Mouse (Mus musculus) urinary bladder, postnatal 10 days (tissue): Measurements from ENCODE around the gene Tmem204.

Experiments
- DNase-seq: peaks from one replicate; pipeline ENCODE4 v3.0.0; 2022; ENCODE audit warnings: low spot score

The Tmem204 gene

DNA sequence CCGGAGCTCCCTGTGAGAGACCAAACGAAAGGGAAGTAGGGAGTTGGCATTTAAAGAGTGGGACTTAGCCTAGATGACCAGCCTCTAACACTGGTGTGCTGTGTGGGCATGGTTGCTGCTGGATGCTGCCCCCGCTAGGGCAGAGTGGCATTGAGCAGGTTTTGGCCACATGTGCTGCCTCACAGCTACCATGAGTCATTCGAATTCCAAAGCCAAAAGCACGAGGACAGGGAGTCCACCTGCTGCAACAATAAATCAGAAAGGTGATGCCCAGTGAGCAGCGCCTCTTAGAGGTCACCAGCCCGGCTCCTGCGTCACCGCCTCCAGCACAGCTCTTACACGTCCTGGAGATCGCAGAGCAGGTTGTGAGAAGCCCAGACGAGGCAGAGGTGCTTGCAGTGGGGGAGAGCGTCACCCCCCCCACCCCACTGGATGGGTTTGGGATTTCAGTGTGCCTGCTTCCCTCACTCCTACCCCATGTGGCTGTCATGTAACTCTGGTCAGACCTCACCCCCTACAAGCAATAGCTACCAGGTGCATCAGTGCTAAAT, 1.5 kb upstream of the Tmem204 start:
- DNase-seq, result no peak

DNA sequence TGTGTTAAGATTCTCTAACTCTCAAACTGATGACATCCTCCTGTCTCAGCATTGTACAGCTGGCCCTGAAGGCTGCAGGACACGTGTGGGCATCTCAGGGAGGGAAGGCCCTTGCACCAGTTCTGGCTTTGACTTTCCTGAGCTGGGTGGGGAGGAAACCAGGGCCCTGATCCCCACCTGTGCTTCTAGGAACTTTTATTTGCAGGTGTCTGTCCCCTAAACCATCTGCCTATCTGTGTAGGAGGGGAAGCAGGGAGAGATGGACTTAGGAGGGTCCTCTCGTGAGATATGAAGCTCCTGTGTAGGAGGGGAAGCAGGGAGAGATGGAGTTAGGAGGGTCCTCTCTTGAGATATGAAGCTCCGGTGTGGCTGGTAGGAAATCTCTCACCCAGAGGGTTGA, 504 bp downstream of the Tmem204 start:
- no peak for DNase-seq

DNA sequence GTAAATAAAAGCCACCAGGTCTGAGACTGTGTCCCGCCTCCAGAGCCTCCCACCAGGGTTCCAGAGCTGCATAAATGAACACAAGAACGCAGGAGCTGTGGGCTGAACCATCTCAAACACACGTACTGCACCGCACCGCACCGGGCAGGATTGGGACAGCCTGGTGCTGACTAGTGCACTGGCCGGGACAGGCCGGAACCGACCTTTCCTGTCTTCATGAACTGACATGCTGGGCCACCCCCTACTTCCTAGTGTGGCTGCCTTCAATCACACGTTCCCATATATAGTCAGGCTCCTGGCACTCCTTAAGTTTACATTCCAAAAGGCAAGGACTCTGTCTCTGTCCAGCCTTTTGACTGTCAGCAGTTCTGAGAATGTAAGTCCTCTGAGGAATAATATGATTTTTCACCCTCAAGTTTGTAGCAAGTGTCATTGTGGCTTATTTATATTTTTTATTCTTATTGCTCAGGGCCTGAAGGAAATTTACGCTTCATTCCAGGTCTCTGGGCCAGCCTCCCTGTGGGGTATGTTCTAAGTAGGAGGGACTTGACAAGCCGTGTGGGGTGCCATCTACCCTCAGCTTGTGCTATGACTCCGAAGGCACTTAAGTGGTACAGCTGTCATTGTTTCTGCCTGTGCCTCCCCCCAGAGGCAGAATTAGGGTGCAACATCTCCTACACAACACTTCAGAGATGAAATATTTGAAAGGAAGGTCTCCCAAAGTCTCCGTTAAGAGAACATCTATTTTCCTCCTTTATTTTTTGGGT, 1.1 kb downstream of the Tmem204 start:
- DNase-seq, result no peak

DNA sequence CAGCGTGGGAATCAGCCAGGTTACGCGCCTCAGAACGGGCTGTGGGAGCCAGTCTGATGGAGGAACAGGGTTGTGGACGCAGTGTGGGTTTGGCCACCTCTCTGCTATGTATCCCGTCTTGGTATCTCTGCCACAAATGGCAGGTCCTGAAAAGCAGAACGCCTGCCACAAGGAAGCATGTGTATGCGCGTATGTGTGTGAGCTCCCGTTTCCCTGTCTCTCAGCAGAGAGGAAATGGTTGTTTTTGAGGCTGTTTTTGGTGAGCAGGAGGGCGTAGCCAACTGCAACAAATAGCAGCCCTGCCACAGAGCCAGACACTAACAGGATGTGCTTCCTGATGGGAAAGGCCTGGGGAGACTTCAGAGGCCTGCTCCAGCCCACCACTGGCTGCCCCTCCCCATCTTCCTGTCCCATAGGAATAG, 2.4 kb downstream of the Tmem204 start:
- DNase-seq, result no peak

DNA sequence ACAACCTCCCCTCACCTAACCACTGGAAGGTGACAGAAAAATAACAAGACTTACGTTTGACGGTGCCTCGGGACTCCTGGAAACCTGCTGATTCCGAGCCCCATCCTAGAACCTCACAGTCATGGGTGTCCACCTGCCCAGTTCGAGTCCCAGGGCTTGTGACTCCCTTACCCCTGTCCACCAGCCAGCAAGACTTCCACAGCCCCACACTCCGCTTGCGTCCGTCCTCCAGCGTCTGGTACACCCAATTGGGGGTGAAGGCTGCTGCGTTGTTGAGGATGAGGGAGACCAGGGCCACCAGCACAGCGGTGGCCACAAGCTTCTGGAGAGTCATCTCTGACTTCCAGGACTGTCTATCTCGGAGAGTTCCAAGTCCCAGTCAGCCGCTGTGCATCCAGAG, 3.2 kb downstream of the Tmem204 start:
- no peak for DNase-seq

DNA sequence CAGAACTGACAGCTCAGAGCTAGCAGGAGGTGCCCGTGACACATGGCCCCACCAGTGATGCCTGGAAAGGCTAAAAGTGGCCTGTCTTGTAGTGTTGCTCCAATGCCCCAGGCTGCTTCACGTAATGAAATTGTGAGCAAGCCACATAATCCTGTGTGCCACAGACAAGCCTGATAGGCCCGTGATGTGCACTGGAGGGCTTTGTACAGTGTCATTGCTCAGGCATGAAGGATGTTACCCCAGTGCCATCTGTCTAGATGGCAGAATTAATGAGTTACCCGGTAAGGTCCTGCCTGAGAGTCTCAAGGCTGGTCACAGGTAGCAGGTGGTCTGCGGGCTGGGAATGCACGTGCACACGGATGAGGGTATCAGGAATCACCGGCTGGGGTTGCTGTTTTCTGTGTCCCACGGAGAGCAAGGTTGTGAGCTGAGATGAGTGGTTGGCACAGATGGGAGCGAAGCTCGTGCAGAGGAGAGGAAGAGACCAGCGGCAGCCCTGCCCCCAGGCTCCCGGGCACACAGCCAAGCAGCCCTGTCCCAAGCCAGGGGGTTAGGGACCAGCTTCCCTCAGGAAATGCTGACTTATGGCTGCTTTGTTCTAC, 5.5 kb downstream of the Tmem204 start:
- DNase-seq, result no peak

DNA sequence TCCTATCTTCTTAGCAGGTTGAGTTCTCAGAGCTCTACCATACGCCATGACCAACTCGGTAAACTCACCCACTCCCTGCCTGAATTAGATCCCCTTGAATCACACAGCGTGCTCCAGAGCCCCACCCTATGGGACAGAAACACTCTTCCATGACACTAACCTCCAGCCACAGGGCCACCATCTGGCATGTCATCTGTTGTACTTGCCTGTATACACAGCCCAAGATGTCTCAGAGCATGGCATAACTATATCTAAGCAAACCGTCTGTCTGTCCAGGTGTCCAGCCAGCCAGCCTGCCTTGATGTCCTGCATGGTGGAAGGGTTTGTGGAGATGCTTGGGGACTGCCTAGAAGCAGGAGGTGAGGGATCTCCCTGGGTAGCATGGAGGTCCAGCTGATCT, 6.5 kb downstream of the Tmem204 start:
- no peak for DNase-seq

DNA sequence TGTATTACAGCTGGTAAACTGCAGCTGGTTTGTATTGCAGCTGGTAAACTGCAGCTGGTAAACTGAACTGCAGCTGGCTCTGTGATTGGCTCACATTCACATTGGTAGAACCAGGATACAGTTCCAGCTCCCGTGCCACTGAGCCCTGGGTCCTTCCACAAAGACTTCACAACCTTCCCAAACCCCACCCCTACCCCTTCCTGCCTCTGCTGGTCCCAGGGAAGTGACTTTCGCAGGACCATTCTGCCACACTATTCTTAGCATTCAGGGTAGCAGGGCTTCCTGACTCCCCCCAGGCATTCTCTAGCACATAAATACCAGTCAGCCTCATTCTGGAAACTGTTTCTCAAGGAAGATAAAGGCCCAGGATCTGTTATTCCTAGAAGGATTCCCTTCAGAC, 14.7 kb downstream of the Tmem204 start:
- no peak for DNase-seq

DNA sequence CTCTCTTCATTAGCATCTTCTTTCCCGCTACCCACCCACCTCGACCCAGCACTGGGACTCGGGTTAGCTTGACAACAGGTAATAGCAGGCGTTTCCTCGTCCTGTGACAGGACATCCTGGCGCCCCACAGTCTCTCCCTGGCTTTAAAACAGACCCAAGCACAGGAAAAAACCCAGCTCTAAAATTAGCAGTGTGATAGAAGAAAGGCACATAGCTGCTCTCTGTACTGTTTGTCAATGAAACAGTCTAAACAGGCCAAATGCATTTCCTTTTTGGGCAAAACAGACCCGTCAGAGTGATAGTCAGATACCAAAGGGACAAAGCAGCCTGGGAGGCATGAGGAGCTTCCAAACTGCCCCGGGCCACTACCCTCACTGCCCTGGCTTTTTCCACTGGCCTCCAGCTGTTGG, 15.9 kb downstream of the Tmem204 start:
- no peak for DNase-seq

DNA sequence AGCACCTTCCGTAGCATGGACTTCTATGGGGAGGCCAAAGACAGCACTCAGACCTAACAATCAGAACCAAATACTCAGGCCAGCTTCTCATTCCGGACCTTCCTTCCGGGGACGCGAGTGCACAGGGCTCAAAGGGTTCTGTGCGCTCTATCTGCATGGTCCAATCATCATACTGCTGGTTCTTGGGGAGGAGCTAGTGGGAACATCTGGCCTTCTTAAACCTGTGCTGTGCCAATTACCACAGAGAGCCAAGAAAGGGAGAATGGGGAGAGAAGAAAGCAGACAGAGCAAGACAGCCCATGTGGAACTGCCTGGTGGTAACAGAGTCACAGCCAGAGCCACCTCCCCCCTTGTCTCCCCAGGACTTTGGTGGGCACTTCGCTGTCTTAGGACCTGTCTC, 16.8 kb downstream of the Tmem204 start:
- DNase-seq, result no peak

DNA sequence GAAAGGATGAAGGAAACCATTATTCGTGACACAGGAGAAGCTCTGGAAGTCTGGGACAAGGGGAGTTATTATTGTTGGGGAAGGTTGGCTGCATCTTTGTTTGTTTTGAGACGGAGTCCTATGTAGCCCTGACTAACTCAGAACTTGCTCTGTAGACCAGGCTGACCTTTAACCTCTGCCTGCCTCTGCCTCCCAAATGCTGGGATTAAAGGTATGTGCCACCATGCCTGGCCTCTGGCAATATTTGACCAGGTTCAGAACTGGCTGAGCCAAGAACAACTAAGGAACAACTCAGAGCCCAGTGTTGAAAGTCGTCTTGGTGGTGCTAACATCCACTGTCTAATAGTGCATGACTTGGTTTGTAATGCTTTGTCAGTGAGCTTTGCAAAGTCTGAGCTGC, 18.2 kb downstream of the Tmem204 start:
- no peak for DNase-seq

DNA sequence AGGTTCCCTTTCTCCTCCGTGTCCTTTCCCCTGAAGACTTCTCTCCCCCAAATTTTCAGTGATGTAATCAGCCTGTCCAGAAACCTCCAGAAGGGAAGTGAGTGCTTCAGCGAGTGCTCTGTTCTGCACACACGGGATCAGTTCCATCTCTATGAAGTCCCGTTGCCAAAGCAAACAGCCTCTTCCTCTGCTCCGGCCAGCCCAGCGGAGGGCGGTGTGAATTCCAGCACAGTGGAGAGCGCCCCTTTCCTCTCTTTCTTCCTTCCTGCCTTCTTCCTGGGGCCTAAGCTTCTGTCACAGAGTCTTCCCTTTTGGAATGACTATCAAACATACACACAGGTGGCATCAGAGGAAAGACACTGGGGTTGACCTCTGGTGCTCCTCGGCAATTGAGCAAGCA, 19.0 kb downstream of the Tmem204 start:
- no peak for DNase-seq

DNA sequence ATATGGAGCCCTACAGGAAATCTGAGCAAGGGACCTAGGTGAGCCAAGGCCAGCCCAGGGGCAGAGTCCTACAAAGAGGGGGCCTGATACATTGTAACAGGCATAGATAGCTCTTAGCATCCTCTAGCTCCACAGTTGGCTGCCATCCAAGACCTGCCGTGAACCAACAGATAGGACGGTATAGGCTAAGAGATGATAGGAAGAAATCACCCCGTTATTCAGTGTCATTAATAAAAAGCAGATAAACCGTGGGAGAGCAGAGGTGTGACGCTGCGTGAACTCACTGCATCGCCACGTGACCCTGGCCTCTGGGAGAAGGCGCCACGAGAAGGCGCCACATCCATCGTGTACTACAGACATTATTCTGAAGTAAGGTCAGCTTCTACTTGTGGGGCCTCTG, 19.5 kb downstream of the Tmem204 start:
- no peak for DNase-seq

DNA sequence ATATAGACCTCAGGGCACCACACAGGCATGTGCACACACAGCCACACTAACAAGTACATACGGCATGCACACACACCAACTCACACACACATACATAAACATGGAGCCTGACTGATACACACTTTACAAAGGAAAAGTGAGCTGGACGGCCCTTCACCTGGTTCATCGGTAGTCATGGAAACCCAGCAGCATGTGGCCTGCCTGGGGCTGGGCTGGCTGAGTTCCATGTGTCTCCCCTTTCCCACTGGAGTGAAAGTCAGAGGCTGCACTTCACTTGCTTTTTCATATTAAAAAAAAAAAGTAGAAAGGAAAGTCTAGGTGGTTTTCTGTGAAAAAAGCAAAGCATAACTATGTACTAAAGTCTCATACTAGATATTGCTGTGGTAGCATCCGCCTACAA, 20.1 kb downstream of the Tmem204 start:
- no peak for DNase-seq

DNA sequence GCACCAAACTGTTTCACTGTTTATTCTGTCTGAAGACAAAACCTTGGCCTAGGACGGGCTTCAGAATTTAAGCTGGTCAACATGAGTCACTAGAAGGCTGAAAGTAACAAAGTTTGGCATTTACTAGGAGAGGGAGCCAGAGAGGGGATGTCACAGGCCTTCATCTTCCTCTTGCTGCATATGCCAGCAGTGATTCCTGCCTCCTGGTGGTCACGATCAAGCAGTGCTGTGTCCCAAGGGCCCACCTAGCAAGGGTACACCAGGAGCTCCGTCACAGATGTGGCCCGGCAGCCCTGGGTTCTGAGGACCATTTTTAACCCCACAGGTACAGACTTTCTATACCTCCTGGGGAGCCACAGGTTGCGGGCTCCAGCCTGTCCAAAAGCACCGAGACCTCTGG, 26.4 kb downstream of the Tmem204 start:
- DNase-seq, result no peak

DNA sequence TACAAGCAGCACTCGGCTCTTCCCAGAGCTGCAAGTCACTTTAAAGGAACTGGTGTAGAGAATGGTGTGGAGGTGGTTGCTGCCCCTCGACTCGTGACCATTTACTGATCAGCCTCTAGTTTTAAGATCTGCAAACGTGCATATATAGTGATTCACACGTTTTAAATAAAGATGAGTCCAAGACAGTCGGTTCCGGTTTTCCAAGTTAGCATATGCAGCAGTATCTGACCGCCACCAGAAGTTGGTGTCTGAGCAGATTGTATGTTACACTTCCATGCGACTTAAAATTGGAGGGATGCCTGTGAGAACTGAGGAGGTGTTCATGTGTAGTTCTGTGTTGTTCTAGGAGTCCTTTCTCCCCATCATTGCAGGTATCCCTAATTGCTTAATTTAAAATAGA, 30.1 kb downstream of the Tmem204 start:
- DNase-seq, result no peak

DNA sequence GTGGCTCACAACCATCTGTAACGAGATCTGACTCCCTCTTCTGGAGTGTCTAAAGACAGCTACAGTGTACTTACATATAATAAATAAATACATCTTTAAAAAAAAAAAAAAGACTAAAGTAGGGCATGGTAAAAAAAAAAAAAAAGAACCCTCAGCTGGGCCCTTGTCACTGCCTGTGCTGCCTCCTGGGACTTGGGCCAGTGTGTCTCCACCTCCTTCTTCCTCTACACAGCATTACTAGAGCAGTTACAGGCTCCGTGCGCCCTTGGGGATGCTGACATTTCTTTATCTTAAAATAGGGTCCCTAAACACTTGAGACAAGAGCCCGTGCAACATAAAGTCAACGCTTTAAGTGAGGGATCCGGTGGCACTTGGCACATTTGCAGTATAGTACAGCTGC, 36.2 kb downstream of the Tmem204 start:
- no peak for DNase-seq

DNA sequence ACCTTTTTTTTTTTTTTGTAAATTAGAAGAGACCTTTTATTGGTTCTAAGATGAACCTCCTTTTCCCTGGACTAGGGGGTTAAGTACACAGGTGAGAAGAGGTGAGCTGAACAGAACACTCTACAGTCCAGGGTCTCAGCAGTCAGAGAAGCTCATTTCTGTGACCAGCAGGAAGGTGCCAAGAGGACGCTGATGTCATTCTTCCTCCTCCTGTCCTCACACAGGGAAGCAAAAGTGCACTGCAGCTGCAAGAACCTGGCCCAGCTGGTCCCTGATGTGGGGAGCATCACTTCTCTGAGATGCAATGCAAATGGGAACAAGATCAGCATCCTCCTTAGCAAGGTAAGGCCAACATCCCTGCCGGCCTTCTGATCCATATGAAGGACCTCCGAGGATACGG, 38.1 kb downstream of the Tmem204 start:
- DNase-seq, result no peak

DNA sequence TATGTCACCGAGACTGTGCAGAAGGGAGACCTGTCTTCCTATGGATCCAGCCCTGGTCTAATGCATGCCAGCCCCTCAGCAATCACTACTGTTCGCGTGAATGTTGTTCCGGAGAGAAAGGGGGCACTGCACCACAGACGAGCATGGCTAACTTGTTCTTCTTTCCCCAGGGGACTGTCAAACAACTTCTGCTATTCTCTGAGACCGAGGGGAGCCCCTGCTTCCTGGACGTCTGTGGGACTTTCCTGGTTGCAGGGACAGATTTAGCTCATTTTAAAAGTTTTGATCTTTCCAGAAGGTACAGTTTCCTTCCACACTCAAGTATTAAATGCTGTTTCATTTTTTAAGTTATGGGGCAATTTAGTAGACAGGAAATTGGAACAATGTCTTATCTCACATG, 38.5 kb downstream of the Tmem204 start:
- no peak for DNase-seq

DNA sequence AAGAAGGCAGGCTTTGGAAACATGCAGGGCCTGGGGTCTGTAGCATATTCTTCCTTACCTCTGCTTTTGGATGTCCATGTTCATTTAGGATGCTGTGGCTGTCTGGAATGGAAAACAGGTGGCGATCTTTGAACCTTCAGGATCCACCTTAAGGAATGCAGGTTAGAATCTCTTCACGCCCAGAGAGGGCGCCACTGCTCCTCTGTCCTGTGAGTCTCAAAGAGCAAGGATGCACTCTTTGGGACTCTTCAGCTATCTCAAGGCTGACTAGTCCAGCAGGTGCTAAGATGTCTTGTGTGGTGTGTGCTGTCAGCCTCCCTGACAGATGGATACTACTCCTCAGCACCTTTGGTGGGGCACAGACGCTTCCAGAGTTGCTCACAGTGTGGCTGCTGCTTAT, 47.2 kb downstream of the Tmem204 start:
- DNase-seq, result no peak

DNA sequence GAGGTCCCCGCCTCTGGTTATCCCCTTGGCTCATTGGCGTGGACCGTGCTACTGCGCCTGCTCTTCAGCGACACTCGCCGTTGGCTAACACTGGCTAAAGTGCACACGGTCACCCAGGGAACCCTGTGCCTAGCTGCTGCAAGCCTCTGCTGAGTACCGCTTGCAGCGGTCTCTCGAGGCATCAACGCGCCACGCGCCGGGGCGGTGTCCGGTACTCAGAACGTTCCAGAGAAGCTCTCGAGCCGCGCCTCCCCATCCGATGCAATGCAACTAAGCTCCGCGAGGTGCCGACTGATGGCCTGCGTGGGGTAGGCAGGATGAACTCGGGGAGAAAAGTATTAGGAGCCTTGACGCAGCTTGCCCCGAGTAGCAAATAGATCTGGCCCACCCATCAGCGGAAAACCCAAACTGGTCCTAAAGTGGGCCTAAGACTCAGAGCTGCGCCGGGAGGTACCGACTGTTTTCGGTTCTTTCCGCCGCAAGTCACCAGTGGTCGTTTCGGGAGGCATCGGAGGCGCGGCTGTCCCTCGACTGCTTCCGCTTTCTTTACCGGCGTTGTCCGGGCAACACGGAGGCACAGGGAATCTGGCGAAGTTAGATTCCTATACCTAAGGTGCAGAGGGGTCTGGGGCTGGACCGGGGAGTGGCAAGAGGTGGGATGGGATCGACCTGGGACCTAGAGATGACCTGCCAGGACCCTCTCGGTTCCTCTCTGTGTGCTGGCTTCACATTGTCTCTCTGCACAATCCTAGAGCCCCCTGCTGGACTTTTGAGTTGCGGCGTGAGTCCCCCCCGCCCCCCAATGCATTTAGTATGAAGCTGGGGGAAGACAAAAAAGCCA, 66.9 kb downstream of the Tmem204 start:
- no peak for DNase-seq

DNA sequence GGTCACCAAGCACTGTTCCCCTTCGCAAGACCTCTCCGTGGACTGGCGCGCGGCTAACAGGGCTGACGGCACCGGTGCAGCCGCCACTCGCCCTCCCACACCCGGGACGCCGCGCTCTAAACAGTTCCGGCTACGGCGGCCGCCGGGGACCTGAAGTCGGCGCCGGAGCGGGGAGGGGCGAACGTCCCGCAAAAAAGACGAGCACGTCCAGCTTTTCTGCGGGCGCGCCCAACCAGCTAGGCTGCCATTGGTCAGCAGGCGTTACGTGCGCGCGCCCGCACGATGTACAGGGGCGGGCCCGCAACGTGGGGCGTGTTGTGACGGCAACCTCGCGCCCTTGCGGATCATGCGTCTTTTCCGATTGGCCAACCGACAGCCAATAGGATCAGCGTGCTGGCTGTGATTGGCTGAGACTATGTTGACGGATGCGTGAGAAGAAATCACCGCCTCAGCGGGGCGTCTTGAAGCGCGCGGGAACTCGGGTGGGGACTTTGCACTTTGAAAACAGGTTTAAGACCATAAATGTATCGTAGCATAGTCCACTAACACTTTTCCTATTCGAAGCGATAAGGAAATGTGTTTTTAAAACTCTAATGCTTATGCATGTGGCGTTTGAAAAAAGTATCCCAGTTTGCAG, 67.6 kb downstream of the Tmem204 start, which contains the start of the genes Cramp1l and Ift140:
TSS of gene Cramp1l (minus strand) at position 134 of the 637 bp plus-strand sequence.
TSS of gene Ift140 (plus strand) at position 431 of the 637 bp plus-strand sequence.
- DNase-seq, result peak; percentile 94
